Mouse (Mus musculus) lung, adult 2 months (tissue): ENCODE results near the gene Glmp.

Experiments
- CTCF ChIP-seq: fragments of 200-500 bp; IDR thresholded peaks from 2 replicates; pipeline ENCODE4 v1.5.1; 2011; ENCODE audit warnings: mild to moderate bottlenecking, low read length, control low read depth; ENCODE audit not compliant: insufficient read depth
- POLR2A ChIP-seq: fragments of 200-500 bp; IDR thresholded peaks from 2 replicates; pipeline ENCODE4 v1.6.1; 2011; ENCODE audit warnings: low read depth, mild to moderate bottlenecking, control low read depth, low read length, borderline replicate concordance; ENCODE audit errors: extremely low read depth

DNA sequence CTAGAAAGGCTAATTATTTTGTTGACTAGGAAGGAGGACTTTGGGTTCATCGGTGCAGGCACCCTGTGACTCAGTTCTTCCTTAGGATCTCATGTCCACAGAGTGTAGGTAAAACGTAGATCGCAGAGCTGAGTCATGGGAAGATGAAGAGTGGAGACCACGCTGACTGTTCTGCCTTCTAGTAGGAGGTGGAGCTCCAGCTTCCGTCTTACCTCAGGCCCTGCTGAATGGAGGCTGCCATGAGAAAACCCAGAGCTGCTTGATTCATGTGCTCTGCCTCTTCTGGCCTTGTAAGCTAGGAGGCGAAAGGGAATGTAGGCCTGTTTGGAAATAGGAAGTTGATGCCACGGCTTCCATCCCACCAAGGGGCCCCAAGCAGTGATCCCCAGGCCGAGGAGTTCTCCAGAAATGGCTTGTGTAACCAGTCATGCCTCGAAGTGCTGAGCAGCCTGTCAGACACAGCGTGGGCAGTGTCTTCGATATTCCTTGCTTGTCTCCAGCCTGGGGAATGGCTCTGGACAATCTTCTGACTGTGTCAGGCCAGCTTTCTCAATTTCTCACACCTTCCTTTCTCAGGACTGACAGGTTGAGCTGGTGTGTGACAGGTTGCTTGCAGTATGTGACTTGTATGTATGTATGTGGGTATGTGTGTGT, 12.7 kb downstream of the Glmp start:
- no peak for TF ChIP-seq CTCF
- no peak for TF ChIP-seq POLR2A
